Mouse (Mus musculus): Measurements from ENCODE around the gene Enox1.

Enox1 gene

DNA sequence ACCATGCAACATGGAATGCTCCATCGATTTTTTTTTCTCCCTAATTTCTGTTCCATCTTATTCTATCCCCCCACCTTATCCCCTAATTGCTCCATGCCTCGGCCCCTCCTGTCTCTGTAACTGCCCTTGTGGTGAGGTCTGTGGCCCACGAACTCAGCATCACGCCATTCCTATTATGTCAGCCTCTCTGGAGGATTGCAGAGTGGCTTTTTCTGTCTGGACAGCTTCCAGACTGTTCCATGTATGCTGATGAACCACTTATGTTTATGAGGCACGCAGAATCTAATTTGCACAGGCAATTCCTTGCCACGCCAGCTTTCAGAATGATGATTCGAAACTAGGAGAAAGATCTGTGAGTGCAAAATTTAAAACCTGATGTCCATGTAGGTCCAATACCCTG lies 521.4 kb downstream of the Enox1 start:
- CTCF ChIA-PET, result no interaction called here
- POLR2A ChIA-PET, result no interaction called here

- CTCF ChIA-PET, result no interaction called here
- POLR2A ChIA-PET, result no interaction called here
Measured at GRCm38 (mm10) chr14:77679877-77680276, 523.3 kb downstream of the Enox1 start.

DNA sequence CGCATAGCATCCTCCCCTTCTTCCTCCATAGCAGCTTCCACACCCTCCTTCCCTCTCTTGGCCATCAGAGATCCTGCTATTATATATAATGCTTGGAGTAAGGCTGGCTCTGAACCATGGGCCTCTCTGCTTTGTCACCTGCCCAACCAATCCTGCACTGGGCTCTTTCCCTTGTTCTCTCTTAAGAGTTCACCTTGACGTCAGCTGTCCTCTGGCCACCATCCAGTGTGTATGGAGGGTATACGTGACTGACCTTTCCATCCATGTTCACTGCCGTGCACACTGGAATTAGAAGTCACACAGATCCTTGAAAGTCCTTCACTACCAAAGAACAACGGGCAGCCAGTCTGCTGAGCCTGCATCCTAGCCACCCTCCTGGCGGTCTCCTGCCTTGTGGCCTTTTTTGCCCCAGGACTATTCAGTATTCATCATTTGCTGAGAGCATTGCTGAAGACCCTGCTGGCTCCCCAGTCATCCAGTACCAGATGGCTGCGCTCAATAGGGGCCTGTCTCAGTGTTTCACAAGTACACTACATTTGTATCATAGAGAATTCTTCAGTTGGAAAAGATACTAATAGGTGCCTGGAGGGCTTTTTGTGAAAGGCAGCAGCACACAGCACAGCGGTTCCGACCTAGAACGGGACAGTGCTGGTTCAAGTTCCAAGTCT lies 526.5 kb downstream of the Enox1 start:
- CTCF ChIA-PET, result no interaction called here
- POLR2A ChIA-PET, result interaction anchor here in 1 of 4 experiments (0.6 kb wide), 1 partner anchor 592 kb away, joined by 4 read pairs; no protein-coding TSS in a partner anchor

DNA sequence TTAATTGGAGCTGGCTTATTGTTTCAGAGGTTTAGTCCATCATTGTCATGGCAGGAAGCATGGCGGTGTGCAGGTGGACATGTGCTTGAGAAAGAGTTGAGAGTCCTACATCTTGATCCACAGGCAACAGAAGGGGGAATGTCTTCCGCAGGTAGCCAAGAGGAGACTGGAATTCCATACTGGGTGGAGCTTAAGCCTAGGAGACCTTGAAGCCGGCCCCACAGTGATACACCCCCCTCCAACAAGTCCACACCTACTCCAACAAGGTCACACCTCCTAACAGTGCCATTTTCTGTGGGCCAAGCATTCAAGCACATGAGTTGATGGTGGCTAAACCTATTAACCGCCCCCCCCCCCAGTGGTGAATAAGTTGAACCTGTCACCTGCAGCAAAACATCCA lies 533.3 kb downstream of the Enox1 start:
- POLR2A ChIA-PET, result interaction anchor here in 2 of 4 experiments (0.6 to 1.3 kb wide), 3 partner anchors 9 to 547 kb away, joined by 3 to 4 read pairs (median 3); no protein-coding TSS in a partner anchor
- CTCF ChIA-PET, result no interaction called here

DNA sequence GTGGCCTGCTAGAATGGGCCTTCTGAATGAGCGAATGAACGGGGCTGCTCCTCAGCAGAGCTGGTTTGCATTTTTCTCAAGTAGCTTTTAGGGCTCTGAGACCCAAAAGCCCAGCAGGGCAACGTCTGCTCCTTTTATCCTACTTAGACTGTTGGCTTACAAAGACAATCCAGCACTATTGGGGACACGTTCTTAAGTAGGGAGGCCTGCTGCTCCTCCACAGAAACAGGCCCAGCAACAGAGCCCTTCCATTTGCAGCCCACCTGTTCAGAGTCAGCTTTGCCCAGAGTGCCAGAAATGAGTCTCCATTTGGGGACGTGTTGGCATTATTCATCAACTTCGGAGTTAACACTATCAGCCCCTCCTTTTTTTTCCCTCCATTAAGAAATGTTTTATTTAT lies 548.4 kb downstream of the Enox1 start:
- ChIA-PET POLR2A (no interaction called here), CTCF (interaction anchor here in 1 of 4 experiments (0.6 kb wide), 1 partner anchor 351 kb away, joined by 3 read pairs; no protein-coding TSS in a partner anchor)

DNA sequence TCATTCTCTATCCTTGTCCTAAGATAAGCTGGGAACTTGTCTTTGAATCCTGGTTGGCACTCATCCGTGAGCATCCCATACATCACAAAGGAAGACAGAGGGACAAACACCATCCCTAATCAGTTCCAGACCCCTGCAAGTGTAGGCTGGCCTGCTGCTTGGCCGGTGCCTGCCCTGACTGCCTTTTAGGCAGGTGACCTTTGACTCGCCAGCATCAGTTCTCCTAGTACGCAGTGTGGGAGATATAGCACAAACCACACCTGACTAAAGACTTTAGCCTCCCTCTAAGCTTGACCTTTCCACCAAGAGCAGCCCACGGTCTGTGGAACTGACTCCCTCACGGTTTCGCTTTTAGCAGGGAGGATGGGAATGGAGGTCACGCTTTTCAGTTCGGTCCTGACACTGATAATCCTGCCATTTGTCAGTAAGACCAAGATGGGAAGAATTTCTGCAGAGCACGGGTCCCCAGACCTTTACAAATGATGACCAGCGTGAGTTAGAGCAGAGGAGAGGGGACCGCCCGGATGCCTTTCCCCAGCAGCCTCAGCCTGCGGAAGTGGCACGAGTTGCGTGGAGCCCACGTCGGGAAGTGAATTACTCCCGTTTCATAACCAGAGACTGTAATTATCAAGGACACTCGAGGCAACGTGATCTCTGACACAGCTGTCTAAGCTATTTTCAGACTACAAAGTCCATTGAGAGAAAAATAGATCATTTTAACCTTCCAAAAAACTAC lies 550.1 kb downstream of the Enox1 start:
- POLR2A ChIA-PET, result no interaction called here
- CTCF ChIA-PET, result no interaction called here

DNA sequence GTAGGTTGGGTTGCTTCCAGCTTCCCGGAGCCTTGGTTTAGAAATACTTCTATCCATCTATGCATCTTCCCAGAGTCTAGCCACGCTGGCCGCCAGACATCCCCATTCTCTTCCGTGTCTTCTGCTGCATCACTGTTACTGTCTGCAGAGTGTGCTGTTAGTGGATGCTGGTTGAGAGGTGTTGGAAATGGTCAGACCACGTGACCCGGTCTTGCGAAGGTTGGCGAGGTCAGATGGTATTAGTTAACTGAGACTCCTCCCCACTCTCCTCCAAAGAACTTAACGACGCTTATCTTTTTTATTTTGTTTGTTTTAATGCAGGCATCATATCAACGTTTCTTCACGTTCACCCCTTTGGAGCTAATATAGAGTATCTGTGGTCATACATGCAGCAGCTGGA lies 550.7 kb downstream of the Enox1 start:
- CTCF ChIA-PET, result interaction anchor here in 1 of 4 experiments (1.6 kb wide), 1 partner anchor 566 kb away, joined by 4 read pairs; no protein-coding TSS in a partner anchor
- POLR2A ChIA-PET, result no interaction called here

DNA sequence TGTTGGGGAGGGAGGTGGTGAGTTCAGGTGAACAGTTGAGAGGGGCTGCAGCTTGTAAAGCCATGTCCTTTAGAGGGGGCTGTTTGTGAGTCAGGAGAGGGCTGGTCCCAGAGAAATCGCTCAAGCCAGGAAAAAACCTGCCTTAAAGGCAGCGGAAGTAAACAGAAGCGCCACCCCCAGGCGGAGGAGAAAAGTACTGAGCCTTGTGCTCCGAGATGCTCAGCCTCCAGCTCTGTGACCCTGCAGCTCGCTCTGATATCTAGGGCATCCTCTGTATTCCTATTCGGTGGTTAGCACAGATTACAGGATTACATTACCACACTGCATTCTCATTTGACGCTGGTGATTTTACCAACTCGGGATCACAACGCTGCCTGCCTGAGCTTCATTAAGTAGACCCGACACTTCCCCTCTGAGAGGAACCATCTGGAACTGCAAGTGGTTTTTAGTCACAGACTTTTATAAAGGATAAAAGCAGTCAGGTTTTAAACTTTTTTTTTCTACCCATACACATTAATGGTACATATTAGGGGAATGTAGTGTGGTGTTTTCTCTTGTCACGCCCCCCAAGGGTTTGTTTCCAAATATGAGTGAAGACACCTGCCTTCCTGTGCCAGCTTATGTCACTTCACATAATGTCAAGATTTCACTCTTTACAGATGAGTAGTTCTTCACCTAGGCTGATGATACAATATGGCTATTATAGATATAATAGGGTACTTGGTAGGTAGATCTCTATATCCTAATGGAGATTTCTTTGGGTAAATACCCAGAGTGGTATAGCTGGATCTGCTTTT lies 552.0 kb downstream of the Enox1 start:
- ChIA-PET CTCF (interaction anchor here in 3 of 4 experiments (0.6 to 1.6 kb wide), 9 partner anchors 39 to 568 kb away, joined by 3 to 4 read pairs (median 3); no protein-coding TSS in a partner anchor), POLR2A (interaction anchor here in 1 of 4 experiments (0.5 kb wide), 1 partner anchor 240 kb away, joined by 3 read pairs; no protein-coding TSS in a partner anchor)

DNA sequence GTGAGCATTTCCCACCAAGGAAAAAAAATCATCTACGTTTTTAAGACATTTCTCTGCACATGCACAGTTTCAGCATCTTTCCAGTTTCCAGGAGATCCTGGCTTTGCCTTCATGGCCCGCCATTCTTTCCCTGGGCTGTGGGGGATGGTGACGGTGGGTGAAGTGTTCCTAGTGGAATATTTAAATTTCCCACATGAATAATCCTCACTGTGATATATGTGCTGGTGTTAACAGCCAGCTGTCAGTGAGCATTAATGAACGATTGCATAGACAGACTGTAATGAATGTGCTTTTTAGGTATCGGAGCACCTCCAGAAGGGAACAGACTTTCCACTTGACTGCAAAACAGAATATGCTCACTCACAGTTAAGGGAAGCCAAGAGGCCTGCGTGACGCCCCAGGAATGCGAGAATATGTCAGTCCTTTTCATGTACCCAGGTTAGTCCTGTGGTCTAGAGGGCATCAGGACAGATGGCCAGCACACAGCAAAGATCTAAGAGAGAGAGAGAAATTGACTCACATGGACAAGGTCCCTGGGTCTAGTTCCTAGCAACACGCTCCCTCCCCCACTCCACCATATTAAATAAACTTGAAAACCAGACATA lies 558.5 kb downstream of the Enox1 start:
- CTCF ChIA-PET, result interaction anchor here in 1 of 4 experiments (0.6 to 0.7 kb wide), 2 partner anchors 54 to 125 kb away, joined by 5 read pairs; no protein-coding TSS in a partner anchor

GRCm38 (mm10) chr14:77716981-77717380 lies 560.4 kb downstream of the Enox1 start:
- POLR2A ChIA-PET, result no interaction called here
- CTCF ChIA-PET, result no interaction called here

More for the DNA sequence above, 558.5 kb downstream of the Enox1 start:
- POLR2A ChIA-PET, result interaction anchor here in 1 of 4 experiments (0.6 kb wide), 2 partner anchors 57 to 189 kb away, joined by 3 to 4 read pairs; partner anchors contain the start of gene Epsti1

DNA sequence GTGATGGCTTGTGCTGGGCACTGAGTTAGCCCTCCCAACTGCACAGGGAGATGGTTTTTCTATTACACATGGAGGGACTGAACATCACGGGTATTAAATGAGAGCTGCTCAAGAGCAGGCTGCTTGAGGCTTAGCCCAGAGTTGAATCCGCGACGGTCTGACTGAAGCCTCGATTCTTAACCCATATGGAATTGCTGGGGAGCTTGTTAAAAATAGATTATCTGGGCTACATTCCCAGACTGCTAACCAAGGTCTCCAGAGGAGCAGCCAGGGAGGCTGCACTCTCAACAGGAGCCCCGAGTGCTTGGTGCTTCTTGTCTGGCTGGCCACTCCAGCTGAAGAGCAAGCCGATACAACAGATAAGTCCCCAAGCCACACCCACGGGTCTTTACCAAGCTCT lies 562.3 kb downstream of the Enox1 start:
- POLR2A ChIA-PET, result no interaction called here

DNA sequence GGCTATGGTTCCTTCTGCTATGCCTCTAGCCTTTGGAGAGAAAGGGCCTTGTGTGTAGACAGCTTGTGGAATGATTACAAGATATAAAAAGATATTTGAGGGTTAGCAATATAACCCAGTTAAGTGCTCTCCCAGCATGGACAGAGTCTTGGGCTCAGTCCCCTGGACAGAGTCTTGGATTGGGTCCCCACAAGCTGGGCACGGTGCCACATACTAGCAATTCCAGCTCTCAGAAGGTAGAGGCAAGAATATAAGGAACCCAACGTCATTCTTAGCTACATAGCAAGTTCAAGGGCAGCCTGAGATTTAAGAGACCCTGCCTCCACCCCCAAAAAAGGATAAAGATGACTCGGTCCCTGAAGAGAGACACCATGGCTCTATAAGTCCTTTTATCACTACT lies 581.5 kb downstream of the Enox1 start:
- ChIA-PET POLR2A (interaction anchor here in 1 of 4 experiments (0.6 kb wide), 1 partner anchor 1325 kb away, joined by 6 read pairs; no protein-coding TSS in a partner anchor), CTCF (interaction anchor here in 1 of 4 experiments (0.7 kb wide), 1 partner anchor 11 kb away, joined by 3 read pairs; no protein-coding TSS in a partner anchor)

More for the DNA sequence above, 562.3 kb downstream of the Enox1 start:
- CTCF ChIA-PET, result no interaction called here

- CTCF ChIA-PET, result no interaction called here
Measured at GRCm38 (mm10) chr14:77738751-77739365, 582.3 kb downstream of the Enox1 start.

GRCm38 (mm10) chr14:77739376-77739775 lies 582.8 kb downstream of the Enox1 start:
- ChIA-PET POLR2A (no interaction called here), CTCF (no interaction called here)

More at GRCm38 (mm10) chr14:77738751-77739365, 582.3 kb downstream of the Enox1 start:
- POLR2A ChIA-PET, result no interaction called here

DNA sequence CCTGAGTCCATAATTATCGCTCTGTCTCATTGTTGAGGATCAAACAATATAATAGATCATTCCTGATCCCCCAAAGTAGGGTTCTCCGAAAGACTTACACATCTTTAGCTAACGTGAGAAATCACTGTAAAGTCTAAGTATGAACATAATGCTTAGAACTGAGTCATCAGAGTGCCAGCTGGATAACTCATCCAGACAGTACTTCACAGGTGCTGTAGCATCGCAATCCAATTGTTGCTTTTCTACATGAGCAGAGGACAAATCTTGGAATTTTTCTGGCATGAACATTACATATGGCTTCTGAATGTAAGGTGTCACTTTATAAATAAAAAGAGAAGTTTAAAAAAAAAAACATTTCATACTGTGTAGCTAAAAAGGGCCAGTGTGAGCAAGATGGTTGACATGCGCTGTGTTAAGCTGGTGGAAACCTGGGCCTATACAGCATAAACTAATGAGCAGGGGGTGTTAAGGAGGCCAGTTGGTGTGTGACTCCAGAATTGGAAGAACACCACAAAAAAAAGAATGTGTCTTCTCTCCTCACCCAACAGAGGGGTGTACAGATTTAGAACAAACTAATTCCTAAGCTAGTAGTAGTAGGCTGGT lies 588.2 kb downstream of the Enox1 start:
- ChIA-PET CTCF (no interaction called here), POLR2A (interaction anchor here in 1 of 4 experiments (1.2 kb wide), 1 partner anchor 28 kb away, joined by 3 read pairs; no protein-coding TSS in a partner anchor)

DNA sequence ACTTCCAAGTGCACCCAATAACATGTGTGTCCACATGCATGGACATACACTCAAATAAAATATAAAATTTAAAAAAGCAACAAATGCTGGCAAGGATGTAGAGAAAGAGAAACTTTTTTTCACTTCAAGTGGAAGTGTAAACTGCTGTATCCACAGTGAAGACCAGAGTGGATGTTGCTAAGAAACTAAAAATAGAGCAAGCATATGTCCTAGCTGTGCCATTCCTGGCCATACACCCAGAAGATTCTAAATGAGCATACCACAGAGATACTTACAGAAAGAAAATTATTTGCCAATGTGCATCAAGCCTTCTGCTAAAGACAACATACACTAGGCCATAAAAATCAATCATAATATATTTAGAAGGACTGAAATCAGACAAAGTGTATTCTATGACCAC lies 592.4 kb downstream of the Enox1 start:
- ChIA-PET POLR2A (interaction anchor here in 1 of 4 experiments (1.0 kb wide), 1 partner anchor 13 kb away, joined by 5 read pairs; no protein-coding TSS in a partner anchor), CTCF (no interaction called here)
